Mouse (Mus musculus) neural tube, embryonic 15.5 days (tissue): ENCODE data around the gene Galc. TPM values are rescaled to one million over a fixed set of nuclear protein-coding genes. Genes with fewer than 3 reads are reported as not detected.
A peak's percentile ranks its signal among the peaks of the same experiment; 100 is the strongest.

ENCODE experiments used
- ATAC-seq: fragments of 200-750 bp; cut with Nextera tagmentation; 2 replicates; pipeline ENCODE4 v1.8.0; 2017; ENCODE audit warnings: mild to moderate bottlenecking, moderate TSS enrichment, moderate library complexity; ENCODE audit not compliant: low FRiP score
- H3K27ac ChIP-seq: fragments of 300-500 bp; sonication (generic); replicated peaks from 2 replicates; pipeline ENCODE4 v1.5.1; 2015; ENCODE audit warnings: mild to moderate bottlenecking, inconsistent platforms
- H3K27me3 ChIP-seq: fragments of 300-500 bp; sonication (generic); replicated peaks from 2 replicates; pipeline ENCODE4 v1.6.1; 2015; ENCODE audit warnings: inconsistent platforms
- H3K36me3 ChIP-seq: fragments of 300-500 bp; sonication (generic); 2 replicates; pipeline ENCODE4 v1.6.1; 2015; ENCODE audit warnings: inconsistent platforms
- H3K4me1 ChIP-seq: fragments of 300-500 bp; sonication (generic); 2 replicates; pipeline ENCODE4 v1.6.1; 2015; ENCODE audit warnings: inconsistent platforms
- H3K4me2 ChIP-seq: fragments of 300-500 bp; sonication (generic); 2 replicates; pipeline ENCODE4 v1.6.1; 2015; ENCODE audit warnings: inconsistent platforms, mild to moderate bottlenecking, moderate library complexity
- H3K4me3 ChIP-seq: fragments of 300-500 bp; sonication (generic); replicated peaks from 2 replicates; pipeline ENCODE4 v1.5.1; 2015; ENCODE audit warnings: mild to moderate bottlenecking, inconsistent platforms
- H3K9ac ChIP-seq: fragments of 300-500 bp; sonication (generic); replicated peaks from 2 replicates; pipeline ENCODE4 v1.6.1; 2015; ENCODE audit warnings: mild to moderate bottlenecking, inconsistent platforms
- H3K9me3 ChIP-seq: fragments of 300-500 bp; sonication (generic); replicated peaks from 2 replicates; pipeline ENCODE4 v1.6.1; 2016; ENCODE audit warnings: inconsistent platforms
- WGBS: fragments of 180-500 bp; shearing (Covaris S2); methylation state at CpG from one replicate; pipeline ENCODE4 v1.1.7; 2015; ENCODE audit warnings: mixed read lengths; 5-methylcytosine and 5-hydroxymethylcytosine counted together
- polyA plus RNA-seq: library from polyadenylated mRNA; unstranded; fragments of >200 nt; fragmentation: Nextera tagmentation; extraction: Ambion mirVana; gene quantifications from 2 replicates; pipeline ENCODE4 v1.2.1, GENCODE M21; 2015

Gene Galc
- polyA plus RNA-seq, 1 experiment from 2014 or later = 10.5 TPM

DNA sequence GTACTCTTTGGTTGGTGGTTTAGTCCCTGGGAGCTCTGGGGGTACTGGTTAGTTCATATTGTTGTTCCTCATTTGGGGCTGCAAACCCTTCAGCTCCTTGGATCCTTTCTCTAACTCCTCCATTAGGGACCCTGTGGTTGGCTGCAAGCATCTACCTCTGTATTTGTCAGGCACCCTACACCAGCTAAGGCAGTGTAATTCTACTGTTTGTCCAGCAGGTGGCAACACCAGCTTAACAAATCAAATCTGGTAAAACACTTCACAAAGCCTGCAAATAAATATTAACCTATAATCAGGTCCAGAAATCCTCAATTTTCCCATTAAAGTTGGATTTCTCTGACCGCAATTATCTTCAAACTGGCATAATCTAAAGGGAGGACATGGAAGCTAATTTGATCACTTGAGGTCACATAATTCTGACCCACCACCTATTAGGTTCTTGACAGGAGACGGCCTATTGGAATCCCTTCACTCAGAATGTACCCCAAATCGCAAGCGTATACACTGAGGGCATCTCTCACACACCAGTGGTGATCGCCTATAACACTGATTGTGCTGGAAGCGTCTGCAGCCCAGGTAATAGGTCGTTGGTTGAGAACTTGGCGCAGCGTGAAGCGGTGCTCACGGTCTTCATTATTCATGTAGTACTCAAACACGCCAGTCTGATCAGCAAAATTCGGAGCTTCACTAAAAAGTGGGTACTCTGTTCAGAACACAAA is 46.6 kb downstream of the Galc start:
- no peak overlapping the region for H3K9ac ChIP-seq
- peak; percentile 69 for ATAC-seq
- WGBS = 90% methylated on average over 13 of the region's 13 CpGs

DNA sequence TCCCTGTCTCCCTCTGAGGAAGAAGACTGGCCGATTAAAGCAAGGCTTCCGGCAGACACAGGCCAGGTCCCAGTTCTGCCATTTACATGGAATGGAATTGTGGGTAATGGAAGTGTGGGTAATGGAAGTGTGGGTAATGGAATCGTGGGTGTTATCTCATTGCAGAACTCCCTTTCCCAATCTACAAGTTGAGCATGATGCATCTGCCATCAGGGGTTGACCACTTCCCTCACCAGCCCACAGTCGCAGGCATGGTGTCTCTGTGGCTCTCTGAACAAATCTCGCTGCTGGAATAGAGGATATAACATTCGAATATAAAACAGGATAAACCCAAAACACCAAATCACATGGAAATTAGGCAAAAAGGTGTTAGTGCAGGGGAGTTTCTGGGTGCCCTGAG is 48.8 kb downstream of the Galc start:
- Histone ChIP-seq H3K4me2 (no peak overlapping the region), H3K36me3 (peaks cover 3% of the 10 kb centered on the region; the same call in 1 of the 2 replicates), H3K4me1 (no peaks in the 10 kb centered on the region), H3K4me3 (no peak overlapping the region), H3K9me3 (no peaks in the 10 kb centered on the region), H3K27me3 (no peaks in the 10 kb centered on the region), H3K9ac (no peak overlapping the region), H3K27ac (no peak overlapping the region)
- WGBS = 92% methylated on average over 6 of the region's 6 CpGs
- no peak for ATAC-seq

More for the DNA sequence above, 46.6 kb downstream of the Galc start:
- H3K4me3 ChIP-seq = no peak overlapping the region
- no peak overlapping the region for H3K27ac ChIP-seq
- no peaks in the 10 kb centered on the region for H3K9me3 ChIP-seq
- H3K4me2 ChIP-seq = no peak overlapping the region
- H3K4me1 ChIP-seq = peaks cover 6% of the 10 kb centered on the region; the same call in 1 of the 2 replicates
- peaks cover 3% of the 10 kb centered on the region; the same call in 1 of the 2 replicates for H3K36me3 ChIP-seq
- H3K27me3 ChIP-seq = no peaks in the 10 kb centered on the region

DNA sequence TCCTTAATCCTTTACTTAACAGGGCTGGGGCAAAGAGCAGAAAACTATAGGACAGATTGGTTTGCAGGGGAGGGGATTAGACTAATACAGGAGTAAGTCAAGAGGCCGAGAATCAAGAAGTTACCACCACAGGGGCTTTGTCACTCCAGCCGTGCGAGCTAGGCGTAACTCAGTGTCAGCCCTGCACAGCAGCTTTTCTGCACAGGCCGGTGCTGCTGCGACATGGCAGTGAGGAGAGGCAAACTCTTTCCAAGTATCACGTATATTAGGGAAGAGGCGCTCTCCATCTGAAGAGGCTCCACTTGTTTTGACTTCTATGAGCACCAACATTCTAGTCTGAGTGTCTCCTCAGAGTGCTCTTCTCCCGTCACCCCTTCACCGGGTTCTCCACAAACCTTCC is 51.2 kb downstream of the Galc start:
- 93% methylated on average over 10 of the region's 10 CpGs for WGBS

DNA sequence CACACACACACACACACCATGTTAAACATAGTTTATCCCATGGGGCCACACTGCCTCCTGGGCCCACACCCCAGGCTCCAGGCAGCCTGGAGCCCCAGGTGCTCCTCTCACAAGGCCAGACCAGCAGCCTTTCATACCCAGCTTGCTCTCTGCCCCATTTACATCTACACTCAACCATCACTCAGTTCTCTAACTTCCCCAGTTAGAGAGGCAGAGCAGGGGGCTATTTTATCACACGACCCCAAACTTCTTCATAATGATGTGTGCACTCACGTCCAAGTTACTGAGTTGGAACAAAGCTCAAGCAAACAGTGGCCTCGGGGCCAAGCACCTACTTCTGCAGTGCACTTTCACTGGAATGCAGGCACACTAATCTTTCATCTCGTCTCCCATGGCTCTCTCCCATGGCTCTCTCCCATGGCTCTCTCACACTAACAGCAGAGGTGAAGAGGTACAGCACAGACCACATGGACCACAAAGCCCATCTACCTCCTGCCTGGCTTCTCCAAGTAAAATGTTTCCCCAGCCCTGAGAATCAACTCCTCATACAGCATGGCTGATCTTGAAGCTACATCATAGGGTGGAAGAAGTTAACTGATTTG is 53.7 kb downstream of the Galc start:
- WGBS = 80% methylated on average over 4 of the region's 4 CpGs
- Histone ChIP-seq H3K36me3 (peaks cover 7% of the 10 kb centered on the region; the same call in 1 of the 2 replicates), H3K9me3 (no peaks in the 10 kb centered on the region), H3K4me2 (no peak overlapping the region), H3K9ac (no peak overlapping the region), H3K4me3 (no peak overlapping the region), H3K4me1 (no peaks in the 10 kb centered on the region), H3K27me3 (no peaks in the 10 kb centered on the region), H3K27ac (no peak overlapping the region)
- ATAC-seq = no peak

More for the DNA sequence above, 51.2 kb downstream of the Galc start:
- H3K27me3 ChIP-seq = no peaks in the 10 kb centered on the region
- no peak overlapping the region for H3K27ac ChIP-seq
- no peak for ATAC-seq
- no peaks in the 10 kb centered on the region for H3K4me1 ChIP-seq
- peaks cover 3% of the 10 kb centered on the region; the same call in 1 of the 2 replicates for H3K36me3 ChIP-seq
- no peak overlapping the region for H3K9ac ChIP-seq
- H3K4me2 ChIP-seq = no peak overlapping the region
- no peak overlapping the region for H3K4me3 ChIP-seq
- no peaks in the 10 kb centered on the region for H3K9me3 ChIP-seq

DNA sequence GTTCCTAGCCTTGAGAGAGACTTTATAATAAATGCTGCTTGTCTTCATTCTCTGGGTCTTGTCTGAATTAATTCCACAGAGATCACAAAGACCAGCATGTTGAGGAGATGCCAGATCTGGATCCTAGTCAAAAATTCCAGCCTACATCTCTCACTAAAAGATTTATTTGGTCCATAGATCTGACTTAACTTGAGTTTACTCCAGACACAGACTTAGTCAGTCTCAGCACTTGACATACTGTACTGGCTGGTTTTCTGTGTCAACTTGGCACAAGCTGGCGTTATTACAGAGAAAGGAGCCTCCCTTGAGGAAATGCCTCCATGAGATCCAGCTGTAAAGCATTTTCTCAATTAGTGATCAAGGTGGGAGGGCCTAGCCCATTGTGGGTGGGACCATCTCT is 61.9 kb downstream of the Galc start:
- ATAC-seq = no peak
- Histone ChIP-seq H3K4me3 (no peak overlapping the region), H3K9me3 (no peaks in the 10 kb centered on the region), H3K27me3 (no peaks in the 10 kb centered on the region), H3K4me1 (peaks cover 4% of the 10 kb centered on the region; the same call in 1 of the 2 replicates), H3K9ac (no peak overlapping the region), H3K36me3 (peaks cover 4% of the 10 kb centered on the region; the same call in 1 of the 2 replicates), H3K4me2 (no peak overlapping the region), H3K27ac (no peak overlapping the region)
- WGBS = 53% methylated on average over 1 of the region's 1 CpGs

DNA sequence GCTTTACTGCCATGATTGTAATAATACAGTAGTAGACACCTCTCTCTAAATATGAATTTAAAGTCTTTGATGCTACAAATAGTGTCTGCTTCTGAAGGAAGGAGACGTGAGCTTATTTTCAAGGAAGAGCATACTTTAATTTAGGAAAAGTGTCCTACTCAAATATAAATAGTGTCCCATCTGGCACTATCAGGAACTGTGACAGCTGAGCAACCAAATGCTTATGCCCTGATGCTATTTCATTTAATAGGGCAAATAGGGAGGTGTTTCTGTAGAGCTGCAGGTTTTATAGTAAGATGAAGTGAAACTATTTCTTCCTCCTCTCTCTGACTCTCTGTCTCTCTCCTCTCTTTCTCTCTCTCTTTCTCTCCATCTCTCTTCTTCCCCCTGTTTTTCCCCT is 69.1 kb downstream of the Galc start:
- WGBS = 85% methylated on average over 1 of the region's 1 CpGs
- H3K9me3 ChIP-seq = no peaks in the 10 kb centered on the region
- H3K4me3 ChIP-seq = no peak overlapping the region
- no peak overlapping the region for H3K9ac ChIP-seq
- ATAC-seq = no peak
- no peak overlapping the region for H3K27ac ChIP-seq
- no peaks in the 10 kb centered on the region for H3K36me3 ChIP-seq
- H3K27me3 ChIP-seq = no peaks in the 10 kb centered on the region
- H3K4me2 ChIP-seq = no peak overlapping the region
- H3K4me1 ChIP-seq = no peaks in the 10 kb centered on the region

DNA sequence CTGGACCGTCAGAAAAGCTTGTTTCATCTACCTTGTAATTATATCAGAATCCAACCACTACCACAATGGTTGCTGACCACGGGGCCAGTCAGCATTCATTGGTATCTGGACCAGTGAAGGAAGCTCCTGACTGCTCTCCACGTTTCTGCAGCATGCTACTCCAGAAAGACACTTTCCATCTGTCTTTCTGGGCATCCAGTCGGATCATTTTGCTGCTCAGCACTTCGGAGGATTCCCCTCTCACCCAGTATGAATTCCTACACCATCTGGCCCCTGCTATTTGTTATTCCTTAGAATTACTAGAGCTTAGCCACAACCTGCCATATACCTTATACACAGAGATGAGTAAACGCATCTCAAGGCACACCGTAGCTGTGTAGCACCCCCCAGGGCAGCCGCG is 70.2 kb downstream of the Galc start:
- H3K9me3 ChIP-seq = no peaks in the 10 kb centered on the region
- no peaks in the 10 kb centered on the region for H3K4me1 ChIP-seq
- ATAC-seq = no peak
- no peak overlapping the region for H3K27ac ChIP-seq
- H3K9ac ChIP-seq = no peak overlapping the region
- H3K4me3 ChIP-seq = no peak overlapping the region
- no peaks in the 10 kb centered on the region for H3K36me3 ChIP-seq
- H3K4me2 ChIP-seq = no peak overlapping the region
- H3K27me3 ChIP-seq = no peaks in the 10 kb centered on the region
- WGBS = 81% methylated on average over 9 of the region's 9 CpGs

DNA sequence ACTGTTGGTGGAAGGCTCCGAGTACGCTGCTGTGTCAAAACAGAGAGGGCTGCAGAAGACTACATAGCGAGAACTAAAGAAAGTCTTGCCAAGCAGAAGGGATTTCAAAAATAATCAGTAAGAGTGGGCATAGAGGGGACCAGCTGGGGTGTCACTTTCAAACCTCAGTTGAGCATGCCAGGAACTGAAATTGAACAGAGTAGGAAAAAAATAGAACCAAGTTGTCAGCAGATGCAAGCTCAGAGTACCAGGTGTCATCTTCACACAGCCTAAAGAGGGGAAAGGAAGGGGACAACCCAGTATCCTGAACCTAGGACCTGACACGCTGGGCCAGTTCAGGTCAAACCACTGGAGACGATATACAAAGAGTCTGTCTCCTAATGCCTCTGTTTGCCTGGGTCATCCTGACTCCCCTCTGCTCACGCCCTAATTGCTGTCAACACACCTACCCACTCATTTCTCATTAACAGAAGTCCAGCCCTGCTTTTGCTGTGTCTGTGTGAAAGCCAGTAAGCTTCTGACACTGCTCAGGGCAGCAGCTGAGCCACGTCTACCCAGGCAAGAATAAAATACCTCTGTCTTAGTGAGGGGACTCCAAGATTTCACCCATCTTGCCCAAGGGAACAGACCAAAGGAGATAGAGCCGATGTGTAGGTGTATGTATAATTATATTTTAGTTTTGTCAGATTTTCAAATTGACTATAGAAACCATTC is 71.9 kb downstream of the Galc start:
- no peaks in the 10 kb centered on the region for H3K27me3 ChIP-seq
- H3K27ac ChIP-seq = no peak overlapping the region
- no peaks in the 10 kb centered on the region for H3K4me1 ChIP-seq
- H3K36me3 ChIP-seq = no peaks in the 10 kb centered on the region
- H3K9me3 ChIP-seq = no peaks in the 10 kb centered on the region
- H3K4me3 ChIP-seq = no peak overlapping the region
- ATAC-seq = no peak
- H3K4me2 ChIP-seq = no peak overlapping the region
- 82% methylated on average over 8 of the region's 8 CpGs for WGBS
- no peak overlapping the region for H3K9ac ChIP-seq

DNA sequence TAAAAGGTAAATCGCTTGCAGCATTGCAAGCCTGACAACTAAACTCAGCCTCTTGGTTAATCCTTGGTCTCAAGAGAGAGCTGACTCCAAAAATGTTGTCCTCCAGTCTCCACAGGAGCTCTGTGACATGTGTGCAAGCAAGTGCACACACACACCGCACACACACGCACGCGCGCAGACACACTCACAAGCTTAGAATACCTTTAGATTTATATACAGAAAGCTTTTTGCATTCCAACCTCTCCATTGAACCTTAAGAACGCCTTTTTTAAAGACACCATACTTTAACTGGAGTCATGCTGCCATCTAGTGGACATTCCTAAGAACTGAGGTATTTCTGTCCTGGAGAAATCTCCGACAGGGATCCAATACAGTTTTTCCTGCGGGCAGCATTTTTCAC is 77.5 kb downstream of the Galc start:
- no peaks in the 10 kb centered on the region for H3K27me3 ChIP-seq
- H3K9ac ChIP-seq = peak overlapping the region; percentile 36; the same call in 1 of the 2 replicates
- peak; percentile 65; the same call in 1 of the 2 replicates for ATAC-seq
- H3K27ac ChIP-seq = no peak overlapping the region
- no peaks in the 10 kb centered on the region for H3K36me3 ChIP-seq
- H3K9me3 ChIP-seq = no peaks in the 10 kb centered on the region
- peaks cover 9% of the 10 kb centered on the region; the same call in 1 of the 2 replicates for H3K4me1 ChIP-seq
- peak overlapping the region; percentile 52 for H3K4me2 ChIP-seq
- 19% methylated on average over 9 of the region's 9 CpGs for WGBS
- peak overlapping the region; percentile 18; the same call in 1 of the 2 replicates for H3K4me3 ChIP-seq

DNA sequence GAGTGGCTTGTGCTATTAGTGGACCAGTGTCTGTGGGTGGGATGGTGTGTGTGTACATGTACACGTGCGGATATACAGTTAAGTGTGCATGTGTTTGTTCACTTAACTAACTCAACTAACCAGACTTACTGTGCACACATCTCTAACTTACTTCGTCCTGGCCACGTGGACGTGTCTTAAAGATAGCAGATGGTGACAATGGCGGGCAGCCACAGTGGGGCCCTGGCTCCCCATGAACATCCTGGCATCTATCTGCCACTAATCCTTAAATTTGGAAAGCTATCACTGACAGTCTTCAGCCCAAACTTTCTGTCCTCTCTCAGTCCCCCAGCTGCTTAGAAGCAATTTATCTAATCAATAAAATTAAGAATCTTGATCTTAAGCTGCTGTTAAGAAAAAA is 78.5 kb downstream of the Galc start:
- H3K4me1 ChIP-seq = peaks cover 9% of the 10 kb centered on the region; the same call in 1 of the 2 replicates
- no peak for ATAC-seq
- 86% methylated on average over 6 of the region's 6 CpGs for WGBS

DNA sequence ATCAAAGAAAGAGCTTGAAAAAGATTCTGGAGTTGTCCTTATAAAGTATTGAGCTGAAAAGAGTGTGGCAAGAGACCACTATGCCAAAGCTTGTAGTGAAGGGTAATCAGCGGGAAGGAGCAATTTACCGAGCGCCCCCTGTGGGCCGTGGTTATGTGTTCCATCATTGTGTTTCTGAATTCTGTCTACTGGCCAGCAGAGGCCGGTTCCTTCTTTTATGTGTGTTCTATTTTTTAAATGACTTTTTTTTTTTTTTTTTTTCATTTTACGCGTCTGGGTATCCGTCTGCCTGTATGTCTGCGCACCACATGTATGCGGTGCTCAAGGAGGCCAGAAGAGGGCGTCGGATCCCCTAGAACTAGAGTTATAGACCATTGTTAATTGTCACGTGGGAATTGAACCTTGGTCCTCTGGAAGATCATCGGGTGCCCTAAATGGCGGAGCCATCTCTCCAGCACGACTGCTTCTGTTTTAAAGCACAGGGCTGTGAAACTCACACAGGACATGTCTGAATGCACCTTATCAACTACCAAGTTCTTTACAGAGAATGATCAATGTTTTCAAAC is 78.9 kb downstream of the Galc start:
- Histone ChIP-seq H3K9ac (no peak overlapping the region), H3K27me3 (no peaks in the 10 kb centered on the region), H3K9me3 (no peaks in the 10 kb centered on the region), H3K4me1 (peaks cover 9% of the 10 kb centered on the region; the same call in 1 of the 2 replicates), H3K4me2 (no peak overlapping the region), H3K27ac (no peak overlapping the region), H3K4me3 (no peak overlapping the region), H3K36me3 (no peaks in the 10 kb centered on the region)
- 96% methylated on average over 16 of the region's 16 CpGs for WGBS
- ATAC-seq = no peak

More for the DNA sequence above, 78.5 kb downstream of the Galc start:
- H3K27me3 ChIP-seq = no peaks in the 10 kb centered on the region
- H3K27ac ChIP-seq = no peak overlapping the region
- no peak overlapping the region for H3K4me3 ChIP-seq
- H3K4me2 ChIP-seq = no peak overlapping the region
- no peaks in the 10 kb centered on the region for H3K9me3 ChIP-seq
- no peaks in the 10 kb centered on the region for H3K36me3 ChIP-seq
- no peak overlapping the region for H3K9ac ChIP-seq
